Mouse (Mus musculus) cerebral cortex, adult 2 months (tissue): ENCODE results near the gene Olfr988.

ENCODE experiments used
- WGBS: fragments of 180-500 bp; shearing (Covaris S2); methylation state at CpG from one replicate; pipeline ENCODE4 v1.1.7; 2018; 5-methylcytosine and 5-hydroxymethylcytosine counted together

Olfr988 gene

GRCm38 (mm10) chr2:85363127-85363526 is at the start of gene Olfr988:
Gene Olfr988, minus strand, starts transcription at chr2:85363227.

GRCm38 (mm10) chr2:85409369-85409768 is 46.3 kb upstream of the Olfr988 start, which contains the start of gene Olfr992:
Gene Olfr992, minus strand, starts transcription at chr2:85409469.
- WGBS: 79% methylated on average over 2 of the region's 2 CpGs

GRCm38 (mm10) chr2:85339972-85340371 is 23.1 kb downstream of the Olfr988 start:
- WGBS: 76% methylated on average over 7 of the region's 7 CpGs

GRCm38 (mm10) chr2:85339215-85339614 is 23.8 kb downstream of the Olfr988 start, which contains the start of gene Olfr987:
Gene Olfr987, minus strand, starts transcription at chr2:85339315.

GRCm38 (mm10) chr2:85319106-85319505 is 43.9 kb downstream of the Olfr988 start:
- WGBS: 50% methylated on average over 1 of the region's 1 CpGs
